Mouse (Mus musculus) liver, adult 2 months (tissue): ENCODE measurements around the gene Hrct1. TPM values are rescaled to one million over a fixed set of nuclear protein-coding genes. Genes with fewer than 3 reads are reported as not detected.

Experiments
- DNase-seq: peaks from one replicate; pipeline ENCODE4 v3.0.0-alpha.2; 2011; ENCODE audit warnings: low read depth, low spot score; ENCODE audit errors: extremely low read depth
- H3K27ac ChIP-seq: fragments of 200-500 bp; replicated peaks from 2 replicates; pipeline ENCODE4 v1.5.1; 2012; ENCODE audit warnings: low read depth, mild to moderate bottlenecking, control low read depth, inconsistent platforms, low read length; ENCODE audit not compliant: insufficient read depth
- H3K27me3 ChIP-seq: fragments of 200-500 bp; 2 replicates; pipeline ENCODE4 v1.6.1; 2012; ENCODE audit warnings: mild to moderate bottlenecking, moderate library complexity, low read length, inconsistent platforms; ENCODE audit not compliant: control insufficient read depth, insufficient read depth
- H3K36me3 ChIP-seq: fragments of 200-500 bp; 2 replicates; pipeline ENCODE4 v1.6.1; 2012; ENCODE audit warnings: low read length, inconsistent platforms; ENCODE audit not compliant: control insufficient read depth, insufficient read depth
- H3K4me1 ChIP-seq: fragments of 200-500 bp; 2 replicates; pipeline ENCODE4 v1.6.1; 2011; ENCODE audit warnings: low read length; ENCODE audit not compliant: control insufficient read depth, insufficient read depth
- H3K4me3 ChIP-seq: fragments of 200-500 bp; 2 replicates; pipeline ENCODE4 v1.5.1; 2011; ENCODE audit warnings: low read depth, mild to moderate bottlenecking, control low read depth, low read length, moderate library complexity; ENCODE audit not compliant: insufficient read depth
- H3K79me2 ChIP-seq: fragments of 200-500 bp; 2 replicates; pipeline ENCODE4 v1.6.1; 2012; ENCODE audit warnings: inconsistent platforms, mild to moderate bottlenecking, low read length, moderate library complexity; ENCODE audit not compliant: control insufficient read depth, insufficient read depth
- H3K9ac ChIP-seq: fragments of 200-500 bp; 2 replicates; pipeline ENCODE4 v1.6.1; 2012; ENCODE audit warnings: low read depth, mild to moderate bottlenecking, control low read depth, inconsistent platforms, low read length
- CTCF ChIP-seq: fragments of 200-500 bp; IDR thresholded peaks from 2 replicates; pipeline ENCODE4 v1.5.1; 2011; ENCODE audit warnings: low read depth, low read length, control low read depth
- POLR2A ChIP-seq: fragments of 200-500 bp; IDR thresholded peaks from 2 replicates; pipeline ENCODE4 v1.6.1; 2011; ENCODE audit warnings: low read length, control low read depth; ENCODE audit not compliant: insufficient read depth; ENCODE audit errors: extremely low read depth
- WGBS: fragments of 180-500 bp; shearing (Covaris S2); methylation state at CpG from one replicate; pipeline ENCODE4 v1.1.7; 2018; 5-methylcytosine and 5-hydroxymethylcytosine counted together
- polyA plus RNA-seq: library from polyadenylated mRNA; depleted of rRNA; stranded (reverse); fragments of >200 nt; gene quantifications from 2 replicates; pipeline ENCODE4 v1.2.3, GENCODE M21; 2012
- total RNA-seq: library from RNA; depleted of rRNA; stranded (reverse); fragments of >200 nt; gene quantifications from 2 replicates; pipeline ENCODE4 v1.2.3, GENCODE M21; 2014

Hrct1 gene
- total and polyA plus RNA-seq, 2 experiments, result 0.09 to 0.21 TPM

DNA sequence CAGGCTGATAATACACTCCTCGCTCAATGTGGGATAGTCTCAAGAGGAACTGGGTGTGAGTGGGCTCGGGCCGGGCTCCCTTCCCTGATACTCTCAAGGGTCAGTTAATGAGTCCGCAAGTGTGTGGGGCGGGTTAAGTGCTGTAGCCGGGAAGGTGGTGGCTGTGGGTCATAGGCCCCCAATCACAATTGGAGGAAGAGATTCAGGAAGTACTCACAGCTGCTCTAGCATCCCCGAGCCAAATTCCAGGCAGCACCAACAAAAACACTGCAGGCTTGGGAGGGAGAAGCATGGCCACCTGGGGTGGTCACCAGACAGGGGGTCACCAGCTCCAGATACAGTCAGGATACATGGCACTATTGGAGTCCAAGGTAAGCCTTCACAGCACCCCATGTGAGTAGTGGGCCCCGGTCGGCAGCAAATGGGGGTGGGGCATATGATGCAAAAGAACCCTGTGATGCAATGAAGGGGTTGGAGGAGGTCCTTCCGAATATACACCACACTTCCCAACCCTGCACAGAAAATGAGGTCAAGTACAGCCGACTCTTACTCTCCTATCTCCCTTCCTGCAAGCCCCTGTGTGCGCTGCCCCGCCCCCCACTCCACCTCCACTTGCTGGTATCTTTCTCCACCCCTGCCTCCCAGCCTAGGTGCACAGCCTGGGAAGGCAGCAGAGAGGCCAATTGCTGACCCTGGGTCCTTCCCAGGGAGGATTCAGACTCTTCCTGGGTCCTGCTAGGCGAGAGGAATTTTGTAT, 3.0 kb downstream of the Hrct1 start, which contains the start of gene Spaar:
TSS of gene Spaar (plus strand) at position 241 of the 757 bp plus-strand sequence.
- Histone ChIP-seq H3K27me3 (no peaks in the 10 kb centered on the region), H3K9ac (peak within 1 kb of the TSS; percentile 17; the same call in 1 of the 2 replicates), H3K4me1 (no peaks in the 10 kb centered on the region), H3K4me3 (no peak within 1 kb of the TSS), H3K36me3 (no peaks in the 10 kb centered on the region), H3K79me2 (no peaks in the 10 kb centered on the region), H3K27ac (peak within 1 kb of the TSS; percentile 46)
- no peak for TF ChIP-seq POLR2A
- TF ChIP-seq CTCF, result no peak
- DNase-seq, result no peak
- 42% methylated on average over 14 of the region's 14 CpGs for WGBS

DNA sequence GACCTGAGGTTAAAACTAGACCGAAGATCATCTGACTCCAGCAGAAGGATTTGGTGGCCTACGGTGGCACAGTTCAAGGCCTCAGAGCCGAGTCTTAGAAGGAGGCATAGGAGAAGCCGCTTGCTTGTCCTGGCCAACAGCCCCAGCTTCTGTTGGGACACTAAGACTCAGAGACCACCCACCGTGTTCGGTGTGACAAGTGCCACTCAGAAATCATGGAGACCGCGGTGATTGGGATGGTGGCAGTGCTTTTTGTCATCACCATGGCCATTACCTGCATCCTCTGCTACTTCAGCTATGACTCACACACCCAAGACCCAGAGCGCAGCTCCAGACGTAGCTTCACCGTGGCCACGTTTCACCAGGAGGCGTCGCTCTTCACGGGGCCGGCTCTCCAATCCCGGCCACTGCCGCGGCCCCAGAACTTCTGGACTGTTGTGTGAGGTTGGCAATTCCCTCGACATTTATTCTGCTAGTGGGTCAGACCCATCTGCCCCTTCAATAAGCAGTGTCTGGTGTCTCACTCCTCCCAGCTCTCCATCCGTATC, 3.8 kb downstream of the Hrct1 start:
- H3K4me1 ChIP-seq, result no peaks in the 10 kb centered on the region
- WGBS, result 67% methylated on average over 21 of the region's 21 CpGs
- H3K79me2 ChIP-seq, result no peaks in the 10 kb centered on the region
- peak overlapping the region; percentile 7 for H3K27ac ChIP-seq
- no peaks in the 10 kb centered on the region for H3K36me3 ChIP-seq
- no peak overlapping the region for H3K4me3 ChIP-seq
- H3K9ac ChIP-seq, result no peak overlapping the region
- DNase-seq, result no peak
- H3K27me3 ChIP-seq, result no peaks in the 10 kb centered on the region
- no peak for TF ChIP-seq CTCF
- TF ChIP-seq POLR2A, result no peak

DNA sequence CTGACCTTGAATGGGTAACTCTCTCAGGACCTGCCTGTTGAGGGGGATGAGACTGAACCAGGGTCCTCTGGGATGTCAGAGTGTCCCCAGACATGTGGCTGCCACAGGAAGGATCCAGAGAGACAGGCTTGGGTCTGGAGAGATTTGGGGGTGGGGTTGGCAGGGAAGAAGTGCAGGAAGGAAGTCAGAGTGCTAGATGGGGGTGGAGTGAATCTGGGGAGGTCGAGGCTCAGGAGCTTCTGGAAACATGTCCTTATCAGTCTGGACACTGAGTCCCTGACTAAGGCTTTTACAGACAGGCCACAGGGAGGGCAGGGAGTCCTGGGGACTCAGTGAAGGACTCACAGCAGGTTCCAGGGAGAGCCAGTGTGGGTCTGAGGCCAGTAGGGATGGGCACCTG, 5.2 kb downstream of the Hrct1 start:
- TF ChIP-seq CTCF, result no peak
- TF ChIP-seq POLR2A, result no peak
- no peak overlapping the region for H3K27ac ChIP-seq

DNA sequence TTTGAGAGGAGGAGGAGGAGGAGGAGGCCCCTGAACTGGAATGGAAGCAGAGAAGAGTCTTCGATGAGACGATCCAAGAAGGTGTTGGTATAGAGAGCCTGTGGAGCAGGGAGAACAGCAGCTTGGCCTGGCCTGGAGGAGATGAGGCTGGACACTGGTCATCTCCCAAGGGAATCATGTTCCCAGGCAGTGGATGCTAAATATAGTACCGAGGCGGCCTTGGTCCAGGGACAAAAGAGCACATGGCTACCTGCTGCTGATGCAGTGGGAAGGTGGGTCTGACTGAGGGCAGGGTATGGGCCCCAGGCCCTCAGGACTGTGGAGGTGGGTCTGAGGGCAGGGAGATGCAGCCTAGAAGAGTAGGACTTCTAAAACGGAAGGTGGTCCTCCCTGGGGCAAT, 6.2 kb downstream of the Hrct1 start:
- Histone ChIP-seq H3K4me3 (no peak overlapping the region), H3K27ac (no peak overlapping the region), H3K9ac (no peak overlapping the region), H3K79me2 (no peaks in the 10 kb centered on the region), H3K4me1 (no peaks in the 10 kb centered on the region), H3K27me3 (no peaks in the 10 kb centered on the region), H3K36me3 (no peaks in the 10 kb centered on the region)
- 77% methylated on average over 5 of the region's 5 CpGs for WGBS
- TF ChIP-seq POLR2A, result no peak
- TF ChIP-seq CTCF, result no peak
- no peak for DNase-seq

More for the DNA sequence above, 5.2 kb downstream of the Hrct1 start:
- Histone ChIP-seq H3K9ac (no peak overlapping the region), H3K4me3 (no peak overlapping the region), H3K36me3 (no peaks in the 10 kb centered on the region), H3K27me3 (no peaks in the 10 kb centered on the region), H3K4me1 (no peaks in the 10 kb centered on the region), H3K79me2 (no peaks in the 10 kb centered on the region)
- 18% methylated on average over 1 of the region's 1 CpGs for WGBS
- DNase-seq, result no peak

DNA sequence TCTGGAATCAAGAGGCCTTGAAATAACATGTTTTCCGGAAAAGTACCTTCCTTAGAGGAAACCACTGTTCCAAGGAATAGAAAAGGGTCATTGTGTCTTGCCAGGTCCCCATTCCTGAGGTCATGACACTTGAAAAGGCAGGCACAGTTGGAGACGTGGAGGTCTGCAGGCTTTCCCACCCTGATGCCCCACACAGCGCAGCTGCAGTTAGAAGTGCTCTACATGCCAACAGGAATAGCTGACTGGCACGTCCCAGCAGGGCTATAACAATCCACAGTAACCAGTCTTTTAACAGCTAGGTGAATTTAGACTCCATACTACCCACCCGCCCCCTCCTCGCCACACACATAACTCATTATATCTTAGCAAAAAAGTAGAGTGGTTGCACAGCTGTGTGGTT, 10.2 kb downstream of the Hrct1 start:
- no peaks in the 10 kb centered on the region for H3K36me3 ChIP-seq
- 79% methylated on average over 6 of the region's 6 CpGs for WGBS
- no peak for DNase-seq

DNA sequence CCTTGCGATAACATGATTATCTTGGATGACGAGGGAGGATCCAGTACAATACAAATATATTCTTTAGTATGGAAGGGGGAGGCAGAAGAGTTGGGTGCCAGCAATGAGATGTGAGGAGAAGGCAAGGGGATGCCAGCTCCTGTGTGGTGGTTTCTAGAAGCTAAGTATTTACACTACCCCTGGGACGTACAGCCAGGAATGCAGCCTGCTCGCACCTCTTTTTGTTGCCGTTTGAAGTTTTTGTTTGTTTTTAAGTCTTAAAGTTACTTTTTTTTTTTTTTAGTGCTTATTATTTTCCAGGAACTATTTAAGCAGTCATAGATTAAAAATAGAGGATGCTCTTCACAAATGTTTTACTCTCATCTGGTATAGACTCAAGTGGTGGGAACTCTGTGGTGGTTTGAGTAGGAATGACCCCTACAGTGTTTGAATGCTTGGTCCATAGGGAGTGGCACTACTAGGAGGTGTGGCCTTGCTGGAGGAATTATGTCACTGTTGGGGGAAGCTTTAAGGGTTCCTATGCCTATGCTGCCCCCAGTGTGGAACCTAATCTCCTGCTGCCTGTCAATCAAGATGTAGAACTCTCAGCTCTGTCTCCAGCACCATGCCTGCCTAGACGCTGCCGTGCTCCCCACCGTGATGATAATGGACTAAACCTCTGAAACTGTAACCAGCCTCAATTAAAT, 12.1 kb downstream of the Hrct1 start:
- DNase-seq, result no peak
- H3K36me3 ChIP-seq, result no peaks in the 10 kb centered on the region
- H3K27ac ChIP-seq, result no peak overlapping the region
- no peaks in the 10 kb centered on the region for H3K27me3 ChIP-seq
- no peaks in the 10 kb centered on the region for H3K79me2 ChIP-seq
- TF ChIP-seq CTCF (no peak), POLR2A (no peak)
- no peak overlapping the region for H3K9ac ChIP-seq
- WGBS, result 64% methylated on average over 8 of the region's 8 CpGs
- no peak overlapping the region for H3K4me3 ChIP-seq
- no peaks in the 10 kb centered on the region for H3K4me1 ChIP-seq

More for the DNA sequence above, 10.2 kb downstream of the Hrct1 start:
- TF ChIP-seq CTCF (no peak), POLR2A (no peak)
- Histone ChIP-seq H3K79me2 (no peaks in the 10 kb centered on the region), H3K4me1 (no peaks in the 10 kb centered on the region), H3K9ac (no peak overlapping the region), H3K4me3 (no peak overlapping the region), H3K27ac (no peak overlapping the region), H3K27me3 (no peaks in the 10 kb centered on the region)
